Mouse (Mus musculus) splenic B cell, adult 2 months (primary cell): Measurements from ENCODE around the gene Olfr114.

Experiments
- DNase-seq: peaks from one replicate; pipeline ENCODE4 v3.0.0-alpha.2; 2011; ENCODE audit warnings: low read depth, low spot score
- H3K27me3 ChIP-seq: 2 replicates; pipeline ENCODE4 v1.6.1; 2012; ENCODE audit warnings: mild to moderate bottlenecking, low read length, moderate library complexity, mixed read lengths; ENCODE audit not compliant: control insufficient read depth, poor library complexity, insufficient read depth, severe bottlenecking
- H3K36me3 ChIP-seq: 2 replicates; pipeline ENCODE4 v1.6.1; 2012; ENCODE audit warnings: mild to moderate bottlenecking, low read length, moderate library complexity, mixed read lengths; ENCODE audit not compliant: control insufficient read depth, poor library complexity, insufficient read depth, severe bottlenecking

Gene Olfr114

GRCm38 (mm10) chr17:37592643-37593042 lies at the start of gene Olfr114:
Gene Olfr114, minus strand, starts transcription at chr17:37592743.
- no peaks in the 10 kb centered on the region for H3K27me3 ChIP-seq
- no peaks in the 10 kb centered on the region for H3K36me3 ChIP-seq
- DNase-seq, result no peak

- no peaks in the 10 kb centered on the region for H3K36me3 ChIP-seq
These were observed 34.5 kb upstream of the Olfr114 start, which contains the start of the genes Olfr115 and Olfr116 for GRCm38 (mm10) chr17:37627009-37627408. Gene Olfr115, minus strand, starts transcription at chr17:37627109. Gene Olfr116, minus strand, starts transcription at chr17:37627199.

GRCm38 (mm10) chr17:37577563-37577962 lies 15.0 kb downstream of the Olfr114 start, which contains the start of gene Olfr113:
Gene Olfr113, minus strand, starts transcription at chr17:37577663.
- H3K27me3 ChIP-seq, result no peaks in the 10 kb centered on the region
- no peak for DNase-seq
- H3K36me3 ChIP-seq, result no peaks in the 10 kb centered on the region

More at GRCm38 (mm10) chr17:37627009-37627408, 34.5 kb upstream of the Olfr114 start, which contains the start of the genes Olfr115 and Olfr116:
- no peaks in the 10 kb centered on the region for H3K27me3 ChIP-seq
- DNase-seq, result no peak

- DNase-seq, result no peak
- Histone ChIP-seq H3K27me3 (no peaks in the 10 kb centered on the region), H3K36me3 (no peaks in the 10 kb centered on the region)
These were observed 23.2 kb downstream of the Olfr114 start, which contains the start of gene Olfr112 for GRCm38 (mm10) chr17:37569351-37569750. Gene Olfr112, minus strand, starts transcription at chr17:37569451.

- H3K27me3 ChIP-seq, result no peaks in the 10 kb centered on the region
- no peaks in the 10 kb centered on the region for H3K36me3 ChIP-seq
- no peak for DNase-seq
These were observed 33.5 kb downstream of the Olfr114 start for GRCm38 (mm10) chr17:37558913-37559615.

GRCm38 (mm10) chr17:37543800-37544435 lies 48.6 kb downstream of the Olfr114 start:
- H3K36me3 ChIP-seq, result no peaks in the 10 kb centered on the region
- no peak for DNase-seq
- no peaks in the 10 kb centered on the region for H3K27me3 ChIP-seq

- no peaks in the 10 kb centered on the region for H3K36me3 ChIP-seq
- DNase-seq, result no peak
- no peaks in the 10 kb centered on the region for H3K27me3 ChIP-seq
These were observed 51.0 kb downstream of the Olfr114 start for GRCm38 (mm10) chr17:37541454-37542119.
